Comparison of ENCODE assay signal across 8 mouse cellular contexts in the genomic region with DNA sequence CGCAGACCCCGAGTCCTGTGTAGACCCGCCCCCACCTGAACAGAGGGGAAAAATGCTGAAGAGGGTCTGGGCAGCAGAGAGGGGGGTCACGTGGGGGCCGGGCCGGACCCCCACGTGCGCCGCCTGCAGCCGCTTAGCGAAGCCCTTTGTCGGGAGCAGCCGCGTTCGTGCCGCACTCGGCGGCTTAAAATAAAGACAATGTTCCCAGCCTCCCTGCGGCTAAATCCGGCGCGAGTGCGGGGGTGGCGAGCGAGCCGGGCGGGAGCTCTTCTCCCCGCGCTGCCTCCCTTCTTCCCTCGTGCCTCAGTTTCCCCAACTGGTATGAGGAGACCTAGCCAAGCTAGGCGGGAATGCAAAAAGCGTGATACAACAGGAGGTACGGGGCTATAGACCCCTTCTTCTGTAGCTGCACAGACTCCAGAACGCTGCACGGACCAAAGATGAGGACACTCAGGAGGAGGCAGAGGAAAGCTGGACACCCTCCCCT. TPM values are rescaled to one million over a fixed set of nuclear protein-coding genes. Genes with fewer than 3 reads are reported as not detected.
DNase-seq lines count a peak whose midpoint lies in the region; ATAC-seq lines count a peak whose summit lies in the region.

No protein-coding gene starts in this region.

- intact Hi-C loops in left cerebral cortex, postnatal 10 days (cut with DNase I), result no loop called here
- intact Hi-C loops in gastrocnemius, postnatal 36 days (cut with DNase I), result no loop called here

- H3K4me3 ChIP-seq in kidney, embryonic 14.5 days (ENCODE audit: low read length), result peak overlapping the region; percentile 47
- peak overlapping the region; percentile 55 for H3K4me3 ChIP-seq in heart, embryonic 16.5 days (ENCODE audit: low read length)
- peak overlapping the region; percentile 41 for H3K4me3 ChIP-seq in neural tube, embryonic 11.5 days (ENCODE audit: low read depth, low read length)

- no peaks in the 10 kb centered on the region for H3K9me3 ChIP-seq in kidney, embryonic 14.5 days (ENCODE audit: control insufficient read depth, low read length)
- no peaks in the 10 kb centered on the region for H3K9me3 ChIP-seq in heart, embryonic 16.5 days (replicated peaks; ENCODE audit: control insufficient read depth, low read length)
- H3K9me3 ChIP-seq in neural tube, embryonic 11.5 days (ENCODE audit: control insufficient read depth, low read length), result no peaks in the 10 kb centered on the region

- peak overlapping the region; percentile 67 for H3K9ac ChIP-seq in kidney, embryonic 14.5 days (ENCODE audit: low read depth, low read length)
- H3K9ac ChIP-seq in heart, embryonic 16.5 days (ENCODE audit: low read length), result peak overlapping the region; percentile 58
- H3K9ac ChIP-seq in neural tube, embryonic 11.5 days (ENCODE audit: low read length), result peak overlapping the region; percentile 77

- H3K27me3 ChIP-seq in kidney, embryonic 14.5 days (ENCODE audit: control insufficient read depth, insufficient read depth, low read length), result no peaks in the 10 kb centered on the region
- H3K27me3 ChIP-seq in heart, embryonic 16.5 days (ENCODE audit: control insufficient read depth, insufficient read depth, low read length), result peaks cover 8% of the 10 kb centered on the region; the same call in 1 of the 2 replicates
- peaks cover 3% of the 10 kb centered on the region; the same call in 1 of the 2 replicates for H3K27me3 ChIP-seq in neural tube, embryonic 11.5 days (ENCODE audit: control insufficient read depth, insufficient read depth, low read length)

- no peak for DNase-seq in kidney, adult 18-20 months
- DNase-seq in embryo, embryonic 10.5 days (ENCODE audit: low spot score), result peak; percentile 66
- DNase-seq in left cerebral cortex, postnatal 10 days (ENCODE audit: extremely low spot score in 1 of 2, low spot score in 2 of 2), result peak; percentile 70 to 87
- DNase-seq in neural tube, embryonic 11.5 days (ENCODE audit: low spot score), result peak; percentile 70
- no peak for DNase-seq in gastrocnemius, postnatal 36 days
- no peak for DNase-seq in urinary bladder, adult 2 months (ENCODE audit: low spot score)

- 1% methylated on average over 35 of the region's 35 CpGs for WGBS in kidney, embryonic 14.5 days
- 2% methylated on average over 35 of the region's 35 CpGs for WGBS in heart, embryonic 16.5 days
- WGBS in neural tube, embryonic 11.5 days, result 1% methylated on average over 35 of the region's 35 CpGs

- peak overlapping the region; percentile 97 for H3K4me2 ChIP-seq in kidney, embryonic 14.5 days (replicated peaks; ENCODE audit: low read depth, low read length)
- H3K4me2 ChIP-seq in heart, embryonic 16.5 days (ENCODE audit: low read depth, low read length), result peak overlapping the region; percentile 80
- H3K4me2 ChIP-seq in neural tube, embryonic 11.5 days (ENCODE audit: low read depth), result peak overlapping the region; percentile 92

- peak; percentile 60 for ATAC-seq in kidney, embryonic 14.5 days (ENCODE audit: low FRiP score, low TSS enrichment)
- ATAC-seq in heart, embryonic 16.5 days (replicated peaks; ENCODE audit: extremely low read depth, insufficient read depth, low FRiP score), result peak; percentile 59; the same call in 1 of the 2 replicates
- ATAC-seq in neural tube, embryonic 11.5 days (ENCODE audit: insufficient read depth, low FRiP score, low TSS enrichment), result peak; percentile 82

- 0 out of 2 replicates have a peak, but pooled peaks cover 3% of the 10 kb centered on the region for H3K4me1 ChIP-seq in kidney, embryonic 14.5 days (ENCODE audit: control insufficient read depth, insufficient read depth, low read length)
- H3K4me1 ChIP-seq in heart, embryonic 16.5 days (ENCODE audit: control insufficient read depth, insufficient read depth, low read length), result peaks cover 13% of the 10 kb centered on the region; the same call in 1 of the 2 replicates
- H3K4me1 ChIP-seq in neural tube, embryonic 11.5 days (ENCODE audit: control insufficient read depth, insufficient read depth, low read length), result no peaks in the 10 kb centered on the region

- no peaks in the 10 kb centered on the region for H3K36me3 ChIP-seq in kidney, embryonic 14.5 days (ENCODE audit: control insufficient read depth, insufficient read depth, low read length)
- no peaks in the 10 kb centered on the region for H3K36me3 ChIP-seq in heart, embryonic 16.5 days (ENCODE audit: control insufficient read depth, insufficient read depth)
- no peaks in the 10 kb centered on the region for H3K36me3 ChIP-seq in neural tube, embryonic 11.5 days (ENCODE audit: control insufficient read depth, insufficient read depth, low read length)

- no peak overlapping the region for H3K27ac ChIP-seq in kidney, embryonic 14.5 days (ENCODE audit: low read depth, low read length)
- H3K27ac ChIP-seq in heart, embryonic 16.5 days (ENCODE audit: low read length), result no peak overlapping the region
- 0 out of 2 replicates have a peak overlapping the region, but pooled peaks have one; percentile 14 for H3K27ac ChIP-seq in neural tube, embryonic 11.5 days (ENCODE audit: low read depth, low read length)

RNA-seq across cellular contexts. Expression of a gene that starts 1.7 kb away (rescaled TPM):
- 0.13 TPM in 1 of 2 replicates, not detected in the other for polyA plus RNA-seq in kidney, embryonic 14.5 days (2014; fragmentation: Nextera tagmentation; extraction: Ambion mirVana)
- 0.09 TPM in 2 replicates for polyA plus RNA-seq in heart, embryonic 16.5 days (2015; fragmentation: Nextera tagmentation; extraction: Ambion mirVana)
- total RNA-seq in left cerebral cortex, postnatal 10 days (2021), result 100 to 1,000 TPM; 119 to 128 TPM
- 0.05 TPM in 2 replicates for polyA plus RNA-seq in neural tube, embryonic 11.5 days (2014; fragmentation: Nextera tagmentation; extraction: Ambion mirVana)
- total RNA-seq in gastrocnemius, postnatal 36 days (2021), result not detected
- polyA plus RNA-seq in urinary bladder, adult 2 months (2012; rRNA removed), result 0.04 and 0.06 TPM in 2 replicates

RNA-seq across cellular contexts. Expression of a gene that starts 44.0 kb away (rescaled TPM):
- polyA plus RNA-seq in kidney, embryonic 14.5 days (2014; fragmentation: Nextera tagmentation; extraction: Ambion mirVana), result 1.2 and 3.2 TPM in 2 replicates
- not detected in 2 replicates for polyA plus RNA-seq in heart, embryonic 16.5 days (2015; fragmentation: Nextera tagmentation; extraction: Ambion mirVana)
- 1 to 10 TPM; 4.9 to 5.9 TPM for total RNA-seq in left cerebral cortex, postnatal 10 days (2021)
- 0.53 and 0.69 TPM in 2 replicates for polyA plus RNA-seq in neural tube, embryonic 11.5 days (2014; fragmentation: Nextera tagmentation; extraction: Ambion mirVana)
- not detected for total RNA-seq in gastrocnemius, postnatal 36 days (2021)
- not detected in 2 replicates for polyA plus RNA-seq in urinary bladder, adult 2 months (2012; rRNA removed)

Comparison
In these comparisons a context has a peak if more than half of its experiments do, and no peak if none do; other contexts are left out.
1. DNase-seq: peak in embryo, embryonic 10.5 days (single experiment), left cerebral cortex, postnatal 10 days (2 of 2) and neural tube, embryonic 11.5 days (single experiment); none in kidney, adult 18-20 months (single experiment), gastrocnemius, postnatal 36 days (0 of 2) and urinary bladder, adult 2 months (single experiment).
2. Peak in every context shown above with its lines, with median percentiles within 50 percentile points of each other: ATAC-seq, H3K4me2 ChIP-seq, H3K4me3 ChIP-seq and H3K9ac ChIP-seq.